Mouse (Mus musculus) midbrain, postnatal 0 days (tissue): ENCODE data around the gene Cwc15. TPM values are rescaled to one million over a fixed set of nuclear protein-coding genes. Genes with fewer than 3 reads are reported as not detected.
A peak's percentile ranks its signal among the peaks of the same experiment; 100 is the strongest.

Experiments
- ATAC-seq: fragments of 200-750 bp; cut with Nextera tagmentation; 2 replicates; pipeline ENCODE4 v1.8.0; 2017; ENCODE audit warnings: moderate number of reproducible peaks, mild to moderate bottlenecking, moderate TSS enrichment, moderate library complexity; ENCODE audit not compliant: low FRiP score
- DNase-seq: peaks from one replicate; pipeline ENCODE4 v3.0.0-alpha.2; 2015; ENCODE audit warnings: low spot score
- H3K27ac ChIP-seq: fragments of 300-500 bp; sonication (generic); 2 replicates; pipeline ENCODE4 v1.5.1; 2014; ENCODE audit warnings: low read depth, mild to moderate bottlenecking, low read length, mixed read lengths
- H3K27me3 ChIP-seq: fragments of 300-500 bp; sonication (generic); 2 replicates; pipeline ENCODE4 v1.6.1; 2014; ENCODE audit warnings: low read length, control low read depth, mixed read lengths; ENCODE audit not compliant: insufficient read depth
- H3K36me3 ChIP-seq: fragments of 300-500 bp; sonication (generic); 2 replicates; pipeline ENCODE4 v1.6.1; 2014; ENCODE audit warnings: low read length, control low read depth, mixed read lengths; ENCODE audit not compliant: insufficient read depth
- H3K4me1 ChIP-seq: fragments of 300-500 bp; sonication (generic); 2 replicates; pipeline ENCODE4 v1.6.1; 2014; ENCODE audit warnings: mild to moderate bottlenecking, control low read depth, antibody characterized with exemption, low read length, mixed read lengths; ENCODE audit not compliant: insufficient read depth
- H3K4me2 ChIP-seq: fragments of 300-500 bp; sonication (generic); 2 replicates; pipeline ENCODE4 v1.6.1; 2014; ENCODE audit warnings: low read depth, mild to moderate bottlenecking, low read length, mixed read lengths; ENCODE audit not compliant: poor library complexity, severe bottlenecking
- H3K4me3 ChIP-seq: fragments of 300-500 bp; sonication (generic); 2 replicates; pipeline ENCODE4 v1.5.1; 2014; ENCODE audit warnings: low read depth, mild to moderate bottlenecking, low read length, moderate library complexity
- H3K9ac ChIP-seq: fragments of 300-500 bp; sonication (generic); replicated peaks from 2 replicates; pipeline ENCODE4 v1.6.1; 2014; ENCODE audit warnings: mild to moderate bottlenecking, low read length, moderate library complexity, mixed read lengths; ENCODE audit not compliant: poor library complexity, severe bottlenecking
- H3K9me3 ChIP-seq: fragments of 300-500 bp; sonication (generic); 2 replicates; pipeline ENCODE4 v1.6.1; 2016; ENCODE audit warnings: low read length, control low read depth
- CTCF ChIP-seq: IDR thresholded peaks from 2 replicates; pipeline ENCODE4 v1.5.1; 2016; ENCODE audit warnings: antibody characterized with exemption, mild to moderate bottlenecking
- WGBS: fragments of 180-500 bp; shearing (Covaris S2); extraction: QIAGEN DNeasy Blood & Tissue Kit; methylation state at CpG from one replicate; pipeline ENCODE4 v1.1.7; 2014; 5-methylcytosine and 5-hydroxymethylcytosine counted together
- polyA plus RNA-seq: library from polyadenylated mRNA; unstranded; fragments of >200 nt; fragmentation: Nextera tagmentation; extraction: Ambion mirVana; gene quantifications from 2 replicates; pipeline ENCODE4 v1.2.1, GENCODE M21; 2015
- total RNA-seq: library from RNA; depleted of rRNA; stranded (reverse); fragments of >200 nt; gene quantifications from 2 replicates; pipeline ENCODE4 v1.2.3, GENCODE M21; 2014

The Cwc15 gene
- total and polyA plus RNA-seq, 2 experiments from 2014 or later, result 50.4 to 140 TPM

DNA sequence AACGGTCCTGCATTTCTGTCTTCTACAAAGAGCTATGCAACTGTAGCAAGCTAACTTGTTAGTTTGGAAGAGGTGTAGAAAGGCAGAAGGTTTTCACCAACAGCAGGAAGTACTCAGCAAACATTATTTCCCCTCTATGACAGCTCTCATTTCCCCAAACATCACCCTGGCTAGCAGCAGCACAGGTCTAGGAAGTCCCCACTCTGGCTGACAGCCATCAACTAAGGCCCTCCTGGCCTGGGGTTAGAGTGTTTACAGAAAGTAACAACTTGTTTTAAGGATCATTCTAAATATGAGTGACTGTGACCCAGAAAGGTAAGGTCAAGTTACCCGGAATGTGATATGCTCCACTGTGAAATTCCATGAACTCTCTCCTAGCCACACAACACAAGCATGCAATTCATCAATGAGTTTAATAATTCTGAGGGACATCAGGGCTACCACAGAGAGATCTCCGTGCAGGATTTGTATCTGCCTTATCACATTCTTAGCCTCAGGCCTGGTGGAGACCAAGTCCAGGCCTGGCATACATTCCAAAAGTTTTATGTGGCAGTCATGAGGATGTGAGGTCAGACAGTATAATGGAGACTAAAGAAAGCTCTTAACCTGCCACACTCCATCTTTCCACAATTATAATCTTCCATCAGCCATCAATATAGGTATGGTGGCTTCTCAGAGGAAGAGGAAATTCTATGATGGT is 20.7 kb downstream of the Cwc15 start:
- H3K4me1 ChIP-seq, result no peaks in the 10 kb centered on the region
- H3K36me3 ChIP-seq, result no peaks in the 10 kb centered on the region
- no peak for DNase-seq
- 80% methylated on average over 3 of the region's 3 CpGs for WGBS
- TF ChIP-seq CTCF, result no peak
- no peak overlapping the region for H3K27ac ChIP-seq
- no peak overlapping the region for H3K4me2 ChIP-seq
- no peak for ATAC-seq
- no peak overlapping the region for H3K4me3 ChIP-seq
- H3K27me3 ChIP-seq, result no peaks in the 10 kb centered on the region
- no peak overlapping the region for H3K9ac ChIP-seq
- no peaks in the 10 kb centered on the region for H3K9me3 ChIP-seq

DNA sequence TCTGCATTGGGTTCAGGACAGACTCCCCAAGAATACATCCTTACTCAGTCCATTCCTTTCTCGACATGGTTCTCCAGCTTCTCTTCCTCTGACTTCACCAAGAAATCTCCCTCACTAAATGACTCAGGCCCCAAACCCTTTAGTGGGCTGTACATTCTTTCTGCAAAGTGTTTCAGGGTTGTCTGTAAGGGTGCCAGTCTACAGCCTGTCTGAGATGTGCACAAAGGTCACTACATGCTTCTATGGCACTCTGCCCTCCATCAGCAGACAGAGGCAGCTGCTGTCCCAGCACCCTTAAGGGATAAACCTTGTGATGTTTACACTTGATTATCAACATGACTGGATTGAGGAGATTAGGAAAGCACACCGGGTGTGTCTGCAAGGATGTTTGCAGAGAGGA is 21.3 kb downstream of the Cwc15 start:
- ATAC-seq, result no peak
- WGBS, result 39% methylated on average over 2 of the region's 2 CpGs

DNA sequence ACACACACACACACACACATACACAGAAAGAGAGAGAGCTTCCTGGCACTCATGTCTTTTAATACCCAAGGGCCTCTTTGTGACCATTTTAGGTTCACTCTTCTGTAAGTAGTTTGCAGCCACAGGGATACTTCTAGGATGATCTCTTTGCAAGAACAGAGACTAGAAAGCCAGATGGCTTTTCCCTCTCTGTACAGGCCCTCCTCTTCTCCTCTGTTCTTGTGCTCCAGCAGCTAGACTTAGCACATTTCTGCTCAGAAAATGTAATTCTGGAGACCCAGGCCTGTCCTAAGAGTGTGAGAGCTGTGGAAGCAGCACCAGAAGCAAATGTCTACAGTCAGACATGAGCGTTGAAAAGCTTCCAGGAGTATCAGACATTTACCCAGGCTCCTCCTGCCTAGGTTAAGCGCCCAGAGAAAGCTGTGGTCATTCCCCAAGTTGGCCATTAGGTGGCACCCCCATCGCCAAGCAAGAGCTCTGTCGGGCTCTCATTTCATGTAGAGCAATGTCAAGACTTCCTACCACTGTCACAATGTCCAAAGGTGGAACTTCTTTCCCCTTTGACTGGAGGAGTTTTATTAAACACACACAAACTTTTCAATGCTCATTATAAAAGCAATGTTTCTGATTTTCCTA is 23.1 kb downstream of the Cwc15 start:
- Histone ChIP-seq H3K27me3 (no peaks in the 10 kb centered on the region), H3K36me3 (no peaks in the 10 kb centered on the region), H3K27ac (no peak overlapping the region), H3K9me3 (no peaks in the 10 kb centered on the region), H3K4me2 (no peak overlapping the region), H3K4me3 (no peak overlapping the region), H3K4me1 (no peaks in the 10 kb centered on the region), H3K9ac (no peak overlapping the region)
- DNase-seq, result peak; percentile 80
- ATAC-seq, result peak; percentile 85
- WGBS, result 6% methylated on average over 4 of the region's 4 CpGs
- peak; percentile 90 for TF ChIP-seq CTCF

More for the DNA sequence above, 21.3 kb downstream of the Cwc15 start:
- Histone ChIP-seq H3K4me2 (no peak overlapping the region), H3K4me1 (no peaks in the 10 kb centered on the region), H3K9ac (no peak overlapping the region), H3K36me3 (no peaks in the 10 kb centered on the region), H3K27me3 (no peaks in the 10 kb centered on the region), H3K4me3 (no peak overlapping the region), H3K27ac (no peak overlapping the region), H3K9me3 (no peaks in the 10 kb centered on the region)
- TF ChIP-seq CTCF, result no peak
- DNase-seq, result no peak

DNA sequence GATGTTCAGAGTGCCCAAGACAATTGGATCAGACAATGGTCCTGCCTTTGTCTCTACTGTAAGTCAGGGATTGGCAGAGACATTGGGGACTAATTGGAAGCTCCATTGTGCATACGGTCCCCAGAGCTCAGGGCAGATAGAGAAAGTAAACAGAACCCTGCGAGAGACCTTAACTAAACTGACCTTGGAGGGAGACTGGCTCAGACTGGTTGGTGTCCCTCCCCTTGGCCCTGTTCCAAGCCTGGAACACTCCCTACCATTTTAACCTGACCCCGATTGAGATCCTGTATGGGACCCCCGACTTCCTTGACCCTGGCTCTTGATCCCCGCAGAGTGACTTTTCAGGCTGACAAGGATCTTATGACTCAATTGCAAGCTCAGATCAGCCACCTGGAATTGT is 29.6 kb downstream of the Cwc15 start:
- DNase-seq, result no peak
- no peaks in the 10 kb centered on the region for H3K4me1 ChIP-seq
- no peaks in the 10 kb centered on the region for H3K36me3 ChIP-seq
- no peak for ATAC-seq
- no peak overlapping the region for H3K27ac ChIP-seq
- no peak for TF ChIP-seq CTCF
- no peak overlapping the region for H3K4me3 ChIP-seq
- H3K9ac ChIP-seq, result no peak overlapping the region
- 83% methylated on average over 5 of the region's 5 CpGs for WGBS
- no peaks in the 10 kb centered on the region for H3K9me3 ChIP-seq
- no peaks in the 10 kb centered on the region for H3K27me3 ChIP-seq
- no peak overlapping the region for H3K4me2 ChIP-seq

DNA sequence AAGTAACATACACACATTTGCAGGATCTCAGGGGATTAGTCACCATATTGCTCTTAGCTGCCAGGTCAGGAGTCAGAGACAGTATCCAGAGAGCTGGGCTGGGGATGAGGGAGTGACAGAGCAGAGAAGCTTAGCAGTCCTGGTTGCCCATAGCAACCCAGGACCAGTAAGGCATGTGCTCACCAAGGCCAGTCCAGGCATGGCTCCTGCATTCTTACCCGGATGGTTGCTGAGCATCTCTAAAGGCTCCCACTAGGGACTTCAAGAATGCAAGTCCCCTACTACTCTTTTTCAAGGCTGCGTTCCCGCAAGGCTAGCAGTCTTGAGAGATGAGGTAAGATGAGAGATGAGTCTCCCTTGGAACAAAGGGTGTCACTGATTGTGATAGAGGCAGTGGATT is 31.9 kb downstream of the Cwc15 start:
- Histone ChIP-seq H3K4me1 (no peaks in the 10 kb centered on the region), H3K4me2 (no peak overlapping the region), H3K9ac (no peak overlapping the region), H3K4me3 (no peak overlapping the region), H3K27me3 (no peaks in the 10 kb centered on the region), H3K27ac (no peak overlapping the region), H3K9me3 (no peaks in the 10 kb centered on the region), H3K36me3 (no peaks in the 10 kb centered on the region)
- TF ChIP-seq CTCF, result no peak
- WGBS, result 11% methylated on average over 3 of the region's 3 CpGs
- peak; percentile 89 for ATAC-seq
- DNase-seq, result peak; percentile 57

- DNase-seq (no peak), ATAC-seq (no peak)
- H3K9ac ChIP-seq, result no peak overlapping the region
- H3K27me3 ChIP-seq, result no peaks in the 10 kb centered on the region
- no peak overlapping the region for H3K4me3 ChIP-seq
- H3K4me2 ChIP-seq, result no peak overlapping the region
- no peak for TF ChIP-seq CTCF
- H3K36me3 ChIP-seq, result no peaks in the 10 kb centered on the region
- H3K9me3 ChIP-seq, result no peaks in the 10 kb centered on the region
- WGBS, result 97% methylated on average over 2 of the region's 2 CpGs
- no peaks in the 10 kb centered on the region for H3K4me1 ChIP-seq
- H3K27ac ChIP-seq, result no peak overlapping the region
Measured at GRCm38 (mm10) chr9:14533659-14534058, 33.2 kb downstream of the Cwc15 start.
